Mouse (Mus musculus): ENCODE data around the gene Sept11. TPM values are rescaled to one million over a fixed set of nuclear protein-coding genes. Genes with fewer than 3 reads are reported as not detected.
A peak's percentile ranks its signal among the peaks of the same experiment; 100 is the strongest.

Sept11 gene
- total and polyA plus RNA-seq, 3 experiments = 34.9 to 245 (median 87.2) TPM

DNA sequence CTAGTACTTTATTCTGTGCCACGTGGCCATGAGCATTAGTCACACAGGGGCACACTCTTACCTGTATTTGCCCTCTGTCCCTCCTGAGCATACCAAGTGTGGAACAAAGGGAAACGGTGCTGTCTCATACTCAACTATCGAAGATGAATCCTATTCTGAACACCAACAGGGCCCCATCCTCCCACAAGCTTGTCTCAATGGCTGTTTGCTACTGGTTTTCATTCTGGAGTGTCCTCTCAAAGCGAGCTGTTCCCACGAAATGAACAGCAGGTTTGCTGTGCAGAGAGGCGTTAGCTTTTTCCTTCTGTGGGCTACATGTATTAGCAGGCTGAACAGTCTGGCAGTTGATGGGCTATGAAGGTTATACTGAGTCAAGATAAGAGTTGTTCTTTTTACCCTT, 85.4 kb downstream of the Sept11 start:
- no peak for DNase-seq (ENCODE audit: low read depth, low spot score)
- H3K79me2 ChIP-seq (ENCODE audit: control insufficient read depth, insufficient read depth, low read length, poor library complexity) = no peaks in the 10 kb centered on the region
- no peaks in the 10 kb centered on the region for H3K27me3 ChIP-seq (ENCODE audit: control insufficient read depth in 1 of 2, insufficient read depth in 2 of 2, low read length in 2 of 2)
- no peaks in the 10 kb centered on the region for H3K9me3 ChIP-seq (replicated peaks; ENCODE audit: insufficient read depth, low read length)
- H3K4me1 ChIP-seq (ENCODE audit: control insufficient read depth in 1 of 2, insufficient read depth in 2 of 2, low read length in 2 of 2) = no peaks in the 10 kb centered on the region
- H3K36me3 ChIP-seq (ENCODE audit: control insufficient read depth in 1 of 2, insufficient read depth in 2 of 2, low read length in 2 of 2) = peaks cover 0 to 3% of the 10 kb centered on the region in 2 experiments; a peak in 2 of 4 replicates
- no peak overlapping the region for H3K9ac ChIP-seq (ENCODE audit: control insufficient read depth, low read depth, low read length, poor library complexity, severe bottlenecking)
- H3K27ac ChIP-seq (ENCODE audit: control insufficient read depth, low read depth, low read length) = no peak overlapping the region
- TF ChIP-seq MEF2A (IDR thresholded peaks at IDR 0.05; ENCODE audit: extremely low read depth, insufficient replicate concordance, low read depth, low read length, poor library complexity, severe bottlenecking) (no peak), SIN3A (IDR thresholded peaks at IDR 0.05; ENCODE audit: low read length) (no peak), TAL1 (IDR thresholded peaks at IDR 0.05; ENCODE audit: low read length) (no peak), NRF1 (IDR thresholded peaks at IDR 0.05; ENCODE audit: insufficient read depth, low read depth, low read length, poor library complexity, severe bottlenecking) (no peak), USF2 (IDR thresholded peaks at IDR 0.05; ENCODE audit: borderline replicate concordance in 1 of 2, insufficient read depth in 1 of 2, low read depth in 1 of 2, low read length in 2 of 2) (no peak), MYC (IDR thresholded peaks at IDR 0.05; ENCODE audit: low read depth, low read length) (no peak), UBTF (IDR thresholded peaks at IDR 0.05; ENCODE audit: borderline replicate concordance, insufficient read depth, low read depth, low read length) (no peak), ZMIZ1 (IDR thresholded peaks at IDR 0.05; ENCODE audit: low read depth, low read length) (no peak), MYB (IDR thresholded peaks at IDR 0.05; ENCODE audit: low read depth, low read length) (no peak), POLR2A (IDR thresholded peaks at IDR 0.05; ENCODE audit: control insufficient read depth in 1 of 2, insufficient read depth in 1 of 2, low read depth in 1 of 2, low read length in 2 of 2, poor library complexity in 1 of 2) (no peak), EP300 (IDR thresholded peaks at IDR 0.05; ENCODE audit: low read depth in 1 of 2, low read length in 2 of 2) (no peak), ZC3H11A (IDR thresholded peaks at IDR 0.05; ENCODE audit: low read depth, low read length) (no peak), RAD21 (IDR thresholded peaks at IDR 0.05; ENCODE audit: low read depth, low read length) (no peak), RCOR1 (IDR thresholded peaks at IDR 0.05; ENCODE audit: low read depth, low read length) (no peak), ZKSCAN1 (IDR thresholded peaks at IDR 0.05; ENCODE audit: low read depth, low read length) (no peak)
- H3K4me3 ChIP-seq (ENCODE audit: control insufficient read depth in 1 of 2, insufficient read depth in 1 of 2, low read depth in 2 of 2, low read length in 2 of 2) = no peak overlapping the region

DNA sequence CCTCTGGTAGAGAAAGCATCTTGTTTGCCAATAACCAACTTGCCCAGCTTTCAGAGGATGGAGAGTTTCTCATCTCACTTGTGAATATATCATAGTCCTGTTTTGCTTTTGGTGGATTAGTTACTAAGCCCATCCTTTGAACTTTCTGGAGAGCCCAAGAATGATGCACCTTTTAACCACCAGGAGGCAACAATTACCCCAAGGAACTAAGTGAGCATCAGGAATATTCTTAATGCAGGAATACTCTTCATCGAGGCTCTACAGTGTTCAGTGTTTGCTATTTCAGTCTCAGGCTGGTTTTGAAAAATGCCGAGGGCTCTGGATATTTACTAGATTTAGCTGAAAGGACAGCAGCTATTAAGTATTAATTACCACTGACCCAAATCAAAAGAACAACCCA, 87.0 kb downstream of the Sept11 start:
- Histone ChIP-seq H3K4me3 (ENCODE audit: control insufficient read depth in 1 of 2, insufficient read depth in 1 of 2, low read depth in 2 of 2, low read length in 2 of 2) (no peak overlapping the region), H3K27ac (ENCODE audit: control insufficient read depth, low read depth, low read length) (no peak overlapping the region), H3K79me2 (ENCODE audit: control insufficient read depth, insufficient read depth, low read length, poor library complexity) (no peaks in the 10 kb centered on the region), H3K27me3 (ENCODE audit: control insufficient read depth in 1 of 2, insufficient read depth in 2 of 2, low read length in 2 of 2) (no peaks in the 10 kb centered on the region), H3K36me3 (ENCODE audit: control insufficient read depth in 1 of 2, insufficient read depth in 2 of 2, low read length in 2 of 2) (peaks cover 0 to 11% of the 10 kb centered on the region in 2 experiments; a peak in 2 of 4 replicates), H3K9me3 (replicated peaks; ENCODE audit: insufficient read depth, low read length) (no peaks in the 10 kb centered on the region), H3K9ac (ENCODE audit: control insufficient read depth, low read depth, low read length, poor library complexity, severe bottlenecking) (no peak overlapping the region), H3K4me1 (ENCODE audit: control insufficient read depth in 1 of 2, insufficient read depth in 2 of 2, low read length in 2 of 2) (no peaks in the 10 kb centered on the region)
- peak; percentile 34 for DNase-seq (ENCODE audit: low read depth, low spot score)
- peak; percentile 8 to 52 (median 23); a peak in 4 of 6 replicates for TF ChIP-seq CTCF (IDR thresholded peaks at IDR 0.05 in 2 of 3, conservative IDR thresholded peaks at IDR 0.05 in 1 of 3; ENCODE audit: control insufficient read depth in 1 of 3, insufficient read depth in 1 of 3, low read depth in 2 of 3, low read length in 3 of 3, poor library complexity in 1 of 3, severe bottlenecking in 1 of 3)
- peak; percentile 38 for TF ChIP-seq RAD21 (IDR thresholded peaks at IDR 0.05; ENCODE audit: low read depth, low read length)
- TF ChIP-seq TAL1 (IDR thresholded peaks at IDR 0.05; ENCODE audit: low read length) = no peak
- TF ChIP-seq SMC3 (IDR thresholded peaks at IDR 0.05; ENCODE audit: low read depth, low read length) = peak; percentile 71
- no peak for TF ChIP-seq NRF1 (IDR thresholded peaks at IDR 0.05; ENCODE audit: insufficient read depth, low read depth, low read length, poor library complexity, severe bottlenecking)
- no peak for TF ChIP-seq ETS1 (IDR thresholded peaks at IDR 0.05; ENCODE audit: low read depth, low read length)

All from MEL (cell line).